Mouse (Mus musculus) CH12.LX (cell line): ENCODE data around the gene Defb20.

ENCODE experiments used
- CTCF ChIP-seq, 2 experiments: IDR thresholded peaks in 1 of 2; conservative IDR thresholded peaks in 1 of 2; 2 replicates each; pipeline ENCODE4 v1.5.1; 2011 to 2012; ENCODE audit warnings: low read depth in 2 of 2, low read length in 2 of 2, improper control_type of control experiment in 1 of 2, inconsistent platforms in 1 of 2, mild to moderate bottlenecking in 1 of 2, moderate library complexity in 1 of 2
- E2F4 ChIP-seq: IDR thresholded peaks from 2 replicates; pipeline ENCODE4 v1.6.1; 2011; ENCODE audit warnings: low read depth, low read length, improper control_type of control experiment; ENCODE audit not compliant: insufficient replicate concordance
- EP300 ChIP-seq: IDR thresholded peaks from 2 replicates; pipeline ENCODE4 v1.6.1; 2011; ENCODE audit warnings: low read length, improper control_type of control experiment
- KAT2A ChIP-seq: IDR thresholded peaks from 2 replicates; pipeline ENCODE4 v1.6.1; 2012; ENCODE audit warnings: low read length, improper control_type of control experiment, inconsistent platforms; ENCODE audit not compliant: insufficient replicate concordance
- MAZ ChIP-seq: IDR thresholded peaks from 2 replicates; pipeline ENCODE4 v1.6.1; 2012; ENCODE audit warnings: low read depth, mild to moderate bottlenecking, inconsistent platforms, low read length, improper control_type of control experiment, moderate library complexity

GRCm38 (mm10) chr2:152443281-152443680 lies 33.6 kb upstream of the Defb20 start:
- TF ChIP-seq CTCF (conservative IDR thresholded peaks at IDR 0.05 in 1 of 2, IDR thresholded peaks at IDR 0.05 in 1 of 2; ENCODE audit: low read depth in 2 of 2, low read length in 2 of 2) = no peak
- TF ChIP-seq E2F4 = no peak
- no peak for TF ChIP-seq EP300
- no peak for TF ChIP-seq MAZ
- TF ChIP-seq KAT2A = no peak
